Comparison of ENCODE assay signal across 18 mouse cellular contexts in the genomic region with DNA sequence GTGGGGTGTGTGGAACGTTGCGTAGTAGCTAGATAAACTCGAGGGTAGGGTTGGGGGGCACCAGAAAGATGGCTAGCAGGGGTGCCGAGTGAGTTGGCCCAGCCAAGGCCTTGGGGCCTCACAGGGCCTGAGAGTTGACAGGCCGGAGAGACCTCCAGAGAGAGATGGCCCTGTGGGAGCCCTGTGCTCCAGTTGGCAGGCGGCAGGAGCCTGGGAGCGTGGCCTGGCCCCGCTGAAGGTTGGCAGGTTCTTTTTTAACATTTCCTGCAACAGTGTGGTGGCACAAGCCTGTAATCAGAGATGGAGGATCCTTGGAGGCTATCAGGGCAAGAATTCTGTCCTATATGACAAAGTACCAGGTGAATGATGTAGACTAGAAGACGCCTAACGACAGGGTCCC.
DNase-seq lines count a peak whose midpoint lies in the region.
"Had no signal": no experiment of that assay in that cellular context is flagged by ENCODE, and none has a peak within 500 bp of the region (broad histone marks: within the 10 kb centered on the region; RNA-seq: fewer than 3 reads in every experiment).

No protein-coding gene starts in this region.

- peak; percentile 58 for DNase-seq in adrenal gland, postnatal 14 days
- no peak for DNase-seq in adrenal gland, postnatal 4 days (ENCODE audit: low spot score in 2 of 2)
- peak; percentile 48 for DNase-seq in brain, adult 2 months (ENCODE audit: low read depth, low spot score)
- peak; percentile 63 to 65 for DNase-seq in cerebellum, adult 18-20 months
- peak; percentile 24 to 48 for DNase-seq in cerebellum, postnatal 10 days
- no peak for DNase-seq in lung, postnatal 4 days
- no peak for DNase-seq in gastrocnemius, postnatal 25 days
- no peak for DNase-seq in lung, adult 18-20 months
- DNase-seq: gastrocnemius, postnatal 14 days; heart, postnatal 4 days; kidney, adult 9 months; kidney, postnatal 10 days; layer of hippocampus, postnatal 36 days; liver; lung, embryonic 14.5 days; lung, postnatal 14 days; right cerebral cortex, adult 18-20 months; thymus, postnatal 4 days had no signal

Comparison
In these comparisons a context has a peak if more than half of its experiments do, and no peak if none do; other contexts are left out.
1. DNase-seq: peak in adrenal gland, postnatal 14 days (single experiment), brain, adult 2 months (single experiment), cerebellum, adult 18-20 months (2 of 2) and cerebellum, postnatal 10 days (2 of 2); none in adrenal gland, postnatal 4 days (0 of 2), lung, postnatal 4 days (0 of 2), gastrocnemius, postnatal 25 days (single experiment) and lung, adult 18-20 months (0 of 2).